Mouse (Mus musculus) forebrain, postnatal 0 days (tissue): ENCODE measurements around the gene Megf8. TPM values are rescaled to one million over a fixed set of nuclear protein-coding genes. Genes with fewer than 3 reads are reported as not detected.

Source experiments
- ATAC-seq: fragments of 200-750 bp; cut with Nextera tagmentation; 2 replicates; pipeline ENCODE4 v1.8.0; 2017; ENCODE audit warnings: mild to moderate bottlenecking, moderate library complexity
- DNase-seq: peaks from one replicate; pipeline ENCODE4 v3.0.0-alpha.2; 2015
- H3K27ac ChIP-seq: fragments of 300-500 bp; sonication (generic); 2 replicates; pipeline ENCODE4 v1.5.1; 2014; ENCODE audit warnings: low read depth, mild to moderate bottlenecking, antibody characterized with exemption, low read length, moderate library complexity, mixed read lengths
- H3K27me3 ChIP-seq: fragments of 300-500 bp; sonication (generic); 2 replicates; pipeline ENCODE4 v1.6.1; 2014; ENCODE audit warnings: mild to moderate bottlenecking, low read length, mixed read lengths; ENCODE audit not compliant: insufficient read depth
- H3K36me3 ChIP-seq: fragments of 300-500 bp; sonication (generic); 2 replicates; pipeline ENCODE4 v1.6.1; 2014; ENCODE audit warnings: mild to moderate bottlenecking, moderate library complexity; ENCODE audit not compliant: insufficient read depth
- H3K4me1 ChIP-seq: fragments of 300-500 bp; sonication (generic); 2 replicates; pipeline ENCODE4 v1.6.1; 2014; ENCODE audit warnings: antibody characterized with exemption; ENCODE audit not compliant: insufficient read depth
- H3K4me2 ChIP-seq: fragments of 300-500 bp; sonication (generic); 2 replicates; pipeline ENCODE4 v1.6.1; 2014; ENCODE audit warnings: low read depth, mild to moderate bottlenecking, moderate library complexity
- H3K4me3 ChIP-seq: fragments of 300-500 bp; sonication (generic); 2 replicates; pipeline ENCODE4 v1.5.1; 2014; ENCODE audit warnings: low read depth, low read length, mixed read lengths
- H3K9ac ChIP-seq: fragments of 300-500 bp; sonication (generic); 2 replicates; pipeline ENCODE4 v1.6.1; 2014; ENCODE audit warnings: mild to moderate bottlenecking
- H3K9me3 ChIP-seq: fragments of 300-500 bp; sonication (generic); 2 replicates; pipeline ENCODE4 v1.6.1; 2016; ENCODE audit warnings: low read length
- CTCF ChIP-seq: sonication (generic); IDR thresholded peaks from 2 replicates; pipeline ENCODE4 v1.5.1; 2016; ENCODE audit warnings: antibody characterized with exemption, control low read depth, low read depth
- WGBS: fragments of 180-500 bp; shearing (Covaris S2); extraction: QIAGEN DNeasy Blood & Tissue Kit; methylation state at CpG from one replicate; pipeline ENCODE4 v1.1.7; 2014; 5-methylcytosine and 5-hydroxymethylcytosine counted together
- polyA plus RNA-seq: library from polyadenylated mRNA; unstranded; fragments of >200 nt; fragmentation: Nextera tagmentation; extraction: Ambion mirVana; gene quantifications from 2 replicates; pipeline ENCODE4 v1.2.1, GENCODE M21; 2015
- total RNA-seq: library from RNA; depleted of rRNA; stranded (reverse); fragments of >200 nt; gene quantifications from 2 replicates; pipeline ENCODE4 v1.2.3, GENCODE M21; 2014

Megf8 gene
- total and polyA plus RNA-seq, 2 experiments from 2014 or later: 12.8 to 67.8 TPM

DNA sequence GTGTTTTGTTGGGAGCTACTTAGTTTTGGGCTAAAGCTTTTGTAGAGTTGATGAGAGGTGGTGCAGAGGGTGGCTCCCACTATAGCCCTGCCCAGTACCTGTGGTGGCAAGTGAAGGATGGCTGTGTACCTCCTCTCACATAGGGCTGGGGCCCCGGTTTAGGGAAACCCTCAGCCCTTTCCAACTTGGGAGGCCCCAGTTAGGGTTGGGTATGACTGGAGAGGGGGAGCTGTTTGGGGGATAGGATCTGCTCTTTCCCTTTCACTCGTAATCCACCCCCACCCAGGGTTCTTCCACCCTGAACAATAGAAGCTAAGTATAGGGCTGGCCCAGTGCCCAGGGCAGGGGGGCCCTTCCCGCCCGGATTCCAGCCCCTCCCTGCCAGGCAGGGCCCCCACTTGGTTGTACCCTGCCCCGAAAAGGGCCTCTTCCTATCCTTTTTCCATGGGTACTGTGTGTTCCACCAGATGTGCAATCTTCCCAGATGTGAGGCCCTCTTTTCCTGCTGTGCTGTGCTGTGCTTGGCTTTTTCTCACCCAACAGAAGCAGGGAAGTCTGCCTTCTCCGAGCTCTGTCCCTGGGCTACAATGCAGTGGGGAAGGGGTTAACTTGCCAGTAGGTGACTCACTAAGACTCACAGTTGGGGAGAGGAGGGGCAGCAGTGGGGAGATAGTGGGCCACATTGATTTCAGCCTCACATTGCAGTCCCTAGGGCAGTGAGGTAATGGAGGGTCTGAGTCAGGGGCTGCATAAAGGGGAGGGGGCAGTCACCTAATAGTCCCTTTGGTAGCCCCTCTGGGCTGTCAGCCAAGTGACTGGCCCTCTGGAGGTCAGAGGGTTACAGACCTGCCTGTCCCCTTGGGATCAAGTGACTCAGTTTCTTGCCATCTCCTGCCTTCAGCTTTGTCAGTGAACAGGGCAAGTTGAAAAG lies 36.8 kb upstream of the Megf8 start:
- ATAC-seq: no peak

DNA sequence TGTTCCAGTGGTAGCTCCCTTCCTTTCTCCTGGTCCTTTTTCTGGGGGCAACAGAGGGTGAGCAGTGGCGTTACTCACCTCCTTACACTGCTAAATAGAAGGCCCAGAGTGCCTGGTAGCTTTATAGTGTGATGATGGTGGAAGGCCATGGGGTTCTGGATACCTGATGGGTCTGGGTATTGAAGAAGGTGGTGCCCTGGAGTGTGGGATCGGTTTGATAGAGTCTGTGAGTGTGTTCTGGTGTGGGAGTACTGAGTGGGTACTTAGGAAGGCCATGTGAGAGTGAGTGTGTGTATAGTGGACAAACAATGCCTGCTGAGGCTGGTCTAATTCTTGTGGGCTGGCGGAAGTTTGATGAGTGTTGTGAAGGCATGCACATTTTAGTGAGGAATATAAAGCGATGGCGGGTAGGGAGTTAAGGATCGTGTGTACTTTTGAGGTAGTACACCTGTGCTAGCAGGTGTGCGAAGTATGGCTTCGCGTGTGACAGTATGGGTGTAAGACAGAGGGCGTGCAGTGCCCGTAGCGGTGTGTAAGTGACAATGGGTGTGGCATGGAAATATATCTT lies 35.7 kb upstream of the Megf8 start:
- peak overlapping the region; percentile 77 for H3K4me3 ChIP-seq
- peaks cover 16% of the 10 kb centered on the region for H3K36me3 ChIP-seq
- no peaks in the 10 kb centered on the region for H3K9me3 ChIP-seq
- peak overlapping the region; percentile 94 for H3K4me2 ChIP-seq
- no peaks in the 10 kb centered on the region for H3K27me3 ChIP-seq
- peaks cover 40% of the 10 kb centered on the region for H3K4me1 ChIP-seq
- 12% methylated on average over 12 of the region's 12 CpGs for WGBS
- no peak for TF ChIP-seq CTCF
- H3K9ac ChIP-seq: peak overlapping the region; percentile 39; the same call in 1 of the 2 replicates
- DNase-seq (no peak), ATAC-seq (no peak)
- peak overlapping the region; percentile 99 for H3K27ac ChIP-seq

More for the DNA sequence above, 36.8 kb upstream of the Megf8 start:
- TF ChIP-seq CTCF: no peak
- Histone ChIP-seq H3K36me3 (peaks cover 5% of the 10 kb centered on the region; the same call in 1 of the 2 replicates), H3K4me1 (peaks cover 40% of the 10 kb centered on the region), H3K4me2 (peak overlapping the region; percentile 94), H3K9me3 (no peaks in the 10 kb centered on the region), H3K4me3 (peak overlapping the region; percentile 56), H3K9ac (peak overlapping the region; percentile 86), H3K27ac (peak overlapping the region; percentile 99), H3K27me3 (no peaks in the 10 kb centered on the region)
- peak; percentile 50 for DNase-seq
- 5% methylated on average over 6 of the region's 6 CpGs for WGBS

DNA sequence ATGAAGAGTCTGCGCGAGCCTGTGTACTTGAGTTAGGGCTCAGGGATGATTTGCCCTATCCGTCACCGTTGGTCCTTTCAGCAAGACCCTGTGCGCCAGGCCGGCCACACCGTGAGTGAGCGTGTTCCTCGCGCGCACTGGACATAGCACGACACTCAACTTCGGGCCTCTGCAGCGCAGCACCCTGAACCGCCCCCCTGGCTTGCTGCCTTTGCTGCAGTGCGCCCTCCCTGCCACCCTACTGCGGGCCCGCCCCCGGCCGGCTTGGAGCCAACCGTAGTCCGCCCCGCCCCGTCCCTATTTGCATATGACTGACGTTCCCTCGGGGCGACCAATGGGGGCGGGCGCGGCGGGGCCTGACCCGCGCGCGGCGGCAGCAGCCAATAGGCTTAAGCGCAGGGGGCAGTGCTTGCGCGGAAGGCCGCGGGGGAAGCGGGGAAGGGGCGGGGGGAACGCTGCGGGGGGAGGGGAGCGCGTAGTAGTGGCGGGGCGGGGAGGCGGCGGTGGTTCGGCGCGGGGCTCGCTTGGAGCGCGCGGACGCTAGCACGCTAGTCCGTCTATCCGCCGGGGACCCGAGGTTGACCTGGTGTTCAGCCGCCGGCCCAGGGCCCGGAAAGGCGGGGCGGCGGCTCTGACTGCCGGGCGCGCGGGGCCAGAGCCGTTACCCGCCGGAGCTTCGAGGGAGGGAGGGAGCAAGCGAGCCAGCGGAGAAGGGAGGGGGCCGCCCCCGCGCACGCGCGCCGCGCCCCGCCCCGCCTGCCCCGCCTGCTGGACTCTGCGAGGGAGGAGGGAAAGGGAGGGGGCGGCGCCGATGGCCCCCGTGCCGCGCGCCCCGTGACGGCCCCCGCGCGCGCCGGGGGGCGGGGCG lies 35.0 kb upstream of the Megf8 start:
- Histone ChIP-seq H3K9me3 (no peaks in the 10 kb centered on the region), H3K4me1 (peaks cover 40% of the 10 kb centered on the region), H3K4me3 (peak overlapping the region; percentile 77), H3K27me3 (no peaks in the 10 kb centered on the region), H3K9ac (peak overlapping the region; percentile 72), H3K36me3 (peaks cover 23% of the 10 kb centered on the region), H3K27ac (peak overlapping the region; percentile 99), H3K4me2 (peak overlapping the region; percentile 94)
- DNase-seq (peak; percentile 98), ATAC-seq (peak; percentile 74)
- no peak; the same call in 1 of the 2 replicates for TF ChIP-seq CTCF
- WGBS: 1% methylated on average over 73 of the region's 108 CpGs

DNA sequence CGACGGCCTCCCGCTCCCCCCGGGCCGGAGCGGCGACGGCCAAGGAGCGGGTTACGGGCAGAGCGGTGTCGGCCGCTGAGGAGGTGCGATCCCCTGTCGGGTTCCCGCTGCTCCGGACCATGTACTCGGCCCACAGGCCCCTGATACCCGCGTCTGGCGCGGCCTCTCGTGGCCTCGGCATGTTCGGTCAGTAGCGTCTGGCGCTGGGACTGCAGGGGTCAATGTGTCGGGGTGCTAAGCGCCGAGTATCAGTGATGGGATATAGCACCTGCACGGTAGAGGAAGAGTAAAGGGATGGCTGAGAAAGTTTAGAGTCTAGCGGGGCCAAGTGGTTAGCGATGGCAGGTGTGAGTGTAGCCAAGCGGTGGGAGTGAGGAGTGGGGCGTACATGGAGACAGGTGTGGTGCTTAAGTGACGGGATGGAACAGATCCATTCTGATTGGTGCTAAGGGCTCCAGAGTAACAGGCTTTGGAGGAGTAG lies 34.2 kb upstream of the Megf8 start:
- 0 out of 2 replicates have a peak, but pooled peaks have one; percentile 18 for TF ChIP-seq CTCF

DNA sequence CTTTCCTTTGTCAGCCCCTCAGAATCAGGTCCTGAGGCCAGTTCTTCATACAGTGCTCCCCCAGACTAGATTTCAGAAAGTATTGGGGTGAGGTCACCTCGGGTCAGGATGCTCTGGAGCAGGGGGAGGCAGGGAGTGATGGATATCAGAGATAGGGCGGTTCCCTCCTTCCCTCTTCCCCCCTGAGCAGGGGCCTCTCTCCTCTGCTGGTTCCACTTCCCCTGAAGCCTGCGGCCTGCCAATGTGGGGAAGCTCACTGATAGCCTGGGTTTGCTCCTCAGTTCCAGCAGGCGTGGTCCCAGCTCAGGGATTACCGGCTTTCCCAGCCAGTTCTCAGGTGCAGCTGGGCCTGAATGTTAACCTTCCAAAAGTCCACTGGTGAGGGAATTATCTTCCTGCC lies 33.3 kb upstream of the Megf8 start:
- H3K4me2 ChIP-seq: peak overlapping the region; percentile 94
- DNase-seq (no peak), ATAC-seq (no peak)
- H3K27ac ChIP-seq: peak overlapping the region; percentile 99
- peaks cover 40% of the 10 kb centered on the region for H3K36me3 ChIP-seq
- peaks cover 33% of the 10 kb centered on the region for H3K4me1 ChIP-seq
- 18% methylated on average over 5 of the region's 5 CpGs for WGBS
- peak overlapping the region; percentile 72 for H3K9ac ChIP-seq
- peak overlapping the region; percentile 77 for H3K4me3 ChIP-seq
- no peaks in the 10 kb centered on the region for H3K27me3 ChIP-seq
- no peak for TF ChIP-seq CTCF
- no peaks in the 10 kb centered on the region for H3K9me3 ChIP-seq

More for the DNA sequence above, 34.2 kb upstream of the Megf8 start:
- Histone ChIP-seq H3K9ac (peak overlapping the region; percentile 72), H3K27ac (peak overlapping the region; percentile 99), H3K4me1 (peaks cover 35% of the 10 kb centered on the region), H3K4me3 (peak overlapping the region; percentile 77), H3K9me3 (no peaks in the 10 kb centered on the region), H3K27me3 (no peaks in the 10 kb centered on the region), H3K4me2 (peak overlapping the region; percentile 94), H3K36me3 (peaks cover 31% of the 10 kb centered on the region)
- no peak for ATAC-seq
- DNase-seq: peak; percentile 69
- 2% methylated on average over 29 of the region's 36 CpGs for WGBS

DNA sequence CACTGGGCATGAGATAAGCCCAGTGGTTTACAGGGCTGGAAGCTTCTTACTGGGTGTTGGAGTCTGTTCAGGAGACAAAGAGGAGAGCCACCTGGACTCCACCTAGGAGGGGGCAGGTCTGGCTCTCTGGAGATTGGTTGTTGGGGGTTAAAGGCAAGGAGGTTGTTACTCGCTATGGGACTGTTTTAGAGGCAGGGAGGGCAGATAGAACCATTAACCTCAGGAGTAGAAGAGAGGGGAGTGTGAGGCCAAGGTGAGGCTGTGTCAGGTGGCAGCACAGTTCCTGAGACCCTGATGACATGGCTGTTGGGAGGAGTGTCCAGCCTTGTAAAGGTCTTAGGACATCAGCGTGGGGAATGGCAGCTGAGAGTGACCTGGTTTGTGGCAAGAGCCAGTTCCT lies 32.8 kb upstream of the Megf8 start:
- peaks cover 45% of the 10 kb centered on the region for H3K36me3 ChIP-seq
- peak overlapping the region; percentile 72; the same call in 1 of the 2 replicates for H3K9ac ChIP-seq
- DNase-seq: no peak
- no peak for TF ChIP-seq CTCF
- no peak for ATAC-seq
- 57% methylated on average over 2 of the region's 2 CpGs for WGBS
- H3K4me1 ChIP-seq: peaks cover 33% of the 10 kb centered on the region
- H3K27ac ChIP-seq: no peak overlapping the region
- H3K27me3 ChIP-seq: no peaks in the 10 kb centered on the region
- H3K4me3 ChIP-seq: peak overlapping the region; percentile 77; the same call in 1 of the 2 replicates
- peak overlapping the region; percentile 94 for H3K4me2 ChIP-seq
- H3K9me3 ChIP-seq: no peaks in the 10 kb centered on the region
